Mouse (Mus musculus) E14TG2a.4 (cell line): ENCODE results near the gene Cbln1.

Experiments used
- CTCF ChIP-seq: conservative IDR thresholded peaks from 2 replicates; pipeline ENCODE4 v1.5.1; 2014; ENCODE audit warnings: low read length
- NANOG ChIP-seq: IDR thresholded peaks from 2 replicates; pipeline ENCODE4 v1.6.1; 2014; ENCODE audit warnings: borderline replicate concordance, low read length, mixed read lengths
- POU5F1 ChIP-seq: IDR thresholded peaks from 2 replicates; pipeline ENCODE4 v1.6.1; 2014; ENCODE audit warnings: low read length, borderline replicate concordance

- no peak for TF ChIP-seq CTCF
- TF ChIP-seq POU5F1 = no peak
- no peak for TF ChIP-seq NANOG
Observed at GRCm38 (mm10) chr8:87507046-87507445, 34.6 kb upstream of the Cbln1 start.
